In the genomic region with DNA sequence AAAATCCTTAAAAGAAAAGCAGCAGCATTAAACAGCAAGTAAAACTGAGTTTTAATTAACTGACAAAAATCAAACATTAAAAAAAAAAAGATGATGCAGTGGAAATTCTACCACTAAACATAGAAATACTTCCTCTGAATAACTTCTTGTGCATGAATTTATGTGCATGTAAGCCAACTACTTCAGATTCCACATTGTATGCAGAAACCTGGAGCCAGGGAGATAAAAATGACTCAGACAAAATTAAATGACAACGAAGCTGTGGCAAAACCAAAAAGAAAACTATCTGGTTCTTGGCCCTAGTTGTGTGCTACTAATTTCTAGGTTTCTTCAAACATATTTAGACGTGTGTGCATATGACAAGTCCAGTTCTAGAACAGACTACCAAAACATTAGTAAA, we compare ENCODE assay signal across 1 mouse cellular context.
TF ChIP-seq lines count a peak whose summit lies in the region.

No protein-coding gene starts in this region.

TF ChIP-seq in MEL, 35 proteins besides CTCF, POLR2A, EP300 and RAD21 (continued from another document):
- TF ChIP-seq TBP (IDR thresholded peaks at IDR 0.05; ENCODE audit: low read depth, low read length) (no peak), USF1 (IDR thresholded peaks at IDR 0.05; ENCODE audit: low read depth, low read length) (no peak), HCFC1 (IDR thresholded peaks at IDR 0.05; ENCODE audit: low read depth, low read length) (no peak), MXI1 (IDR thresholded peaks at IDR 0.05; ENCODE audit: low read depth, low read length) (no peak), SMC3 (IDR thresholded peaks at IDR 0.05; ENCODE audit: low read depth, low read length) (no peak), BHLHE40 (IDR thresholded peaks at IDR 0.05; ENCODE audit: borderline replicate concordance, low read depth, low read length) (no peak), CHD2 (IDR thresholded peaks at IDR 0.05; ENCODE audit: low read length) (no peak), GATA1 (IDR thresholded peaks at IDR 0.05; ENCODE audit: low read depth, low read length) (peak; percentile 69), SIN3A (IDR thresholded peaks at IDR 0.05; ENCODE audit: low read length) (no peak; the same call in 1 of the 2 replicates), JUND (IDR thresholded peaks at IDR 0.05; ENCODE audit: low read depth, low read length) (no peak), GABPA (IDR thresholded peaks at IDR 0.05; ENCODE audit: low read depth, low read length) (no peak), MYB (IDR thresholded peaks at IDR 0.05; ENCODE audit: low read depth, low read length) (no peak), POLR2AphosphoS5 (IDR thresholded peaks at IDR 0.05; ENCODE audit: borderline replicate concordance, low read depth, low read length) (no peak), TCF12 (IDR thresholded peaks at IDR 0.05; ENCODE audit: low read depth, low read length) (peak; percentile 36; the same call in 1 of the 2 replicates), RCOR1 (IDR thresholded peaks at IDR 0.05; ENCODE audit: low read depth, low read length) (no peak), ZKSCAN1 (IDR thresholded peaks at IDR 0.05; ENCODE audit: low read depth, low read length) (no peak), ELF1 (IDR thresholded peaks at IDR 0.05; ENCODE audit: low read depth, low read length) (no peak), POLR2AphosphoS2 (IDR thresholded peaks at IDR 0.05; ENCODE audit: low read length) (no peak), MYC (IDR thresholded peaks at IDR 0.05; ENCODE audit: low read depth, low read length) (no peak), NRF1 (IDR thresholded peaks at IDR 0.05; ENCODE audit: insufficient read depth, low read depth, low read length, poor library complexity, severe bottlenecking) (no peak), MAX (IDR thresholded peaks at IDR 0.05; ENCODE audit: low read length) (no peak), ZNF384 (IDR thresholded peaks at IDR 0.05; ENCODE audit: low read depth, low read length) (no peak), E2F4 (IDR thresholded peaks at IDR 0.05; ENCODE audit: borderline replicate concordance, low read depth, low read length) (no peak), ZC3H11A (IDR thresholded peaks at IDR 0.05; ENCODE audit: low read depth, low read length) (no peak), TAL1 (IDR thresholded peaks at IDR 0.05; ENCODE audit: low read length) (peak; percentile 69), MEF2A (IDR thresholded peaks at IDR 0.05; ENCODE audit: extremely low read depth, insufficient replicate concordance, low read depth, low read length, poor library complexity, severe bottlenecking) (no peak), CHD1 (IDR thresholded peaks at IDR 0.05; ENCODE audit: low read depth, low read length) (no peak), USF2 (IDR thresholded peaks at IDR 0.05; ENCODE audit: borderline replicate concordance in 1 of 2, insufficient read depth in 1 of 2, low read depth in 1 of 2, low read length in 2 of 2) (no peak), MAZ (IDR thresholded peaks at IDR 0.05; ENCODE audit: low read depth, low read length) (no peak), KAT2A (conservative IDR thresholded peaks at IDR 0.05; ENCODE audit: low read depth, low read length) (no peak)
